Mouse (Mus musculus) lung, postnatal 0 days (tissue): ENCODE data around the gene Sarnp. TPM values are rescaled to one million over a fixed set of nuclear protein-coding genes. Genes with fewer than 3 reads are reported as not detected.

ENCODE experiments used
- ATAC-seq: fragments of 200-750 bp; cut with Nextera tagmentation; 2 replicates; pipeline ENCODE4 v1.8.0; 2017; ENCODE audit warnings: moderate library complexity
- DNase-seq: peaks from one replicate; pipeline ENCODE4 v3.0.0-alpha.2; 2016; ENCODE audit warnings: low spot score
- H3K27ac ChIP-seq: fragments of 300-500 bp; sonication (generic); 2 replicates; pipeline ENCODE4 v1.5.1; 2014; ENCODE audit warnings: antibody characterized with exemption, mild to moderate bottlenecking, low read length, mixed read lengths
- H3K27me3 ChIP-seq: fragments of 300-500 bp; sonication (generic); replicated peaks from 2 replicates; pipeline ENCODE4 v1.6.1; 2014; ENCODE audit warnings: low read length, mixed read lengths; ENCODE audit not compliant: insufficient read depth
- H3K36me3 ChIP-seq: fragments of 300-500 bp; sonication (generic); 2 replicates; pipeline ENCODE4 v1.6.1; 2014; ENCODE audit warnings: low read length, mixed read lengths; ENCODE audit not compliant: insufficient read depth
- H3K4me1 ChIP-seq: fragments of 300-500 bp; sonication (generic); 2 replicates; pipeline ENCODE4 v1.6.1; 2014; ENCODE audit warnings: antibody characterized with exemption, low read depth, low read length, mixed read lengths; ENCODE audit not compliant: insufficient read depth
- H3K4me2 ChIP-seq: fragments of 300-500 bp; sonication (generic); replicated peaks from 2 replicates; pipeline ENCODE4 v1.6.1; 2014; ENCODE audit warnings: low read depth, mild to moderate bottlenecking, low read length, moderate library complexity, mixed read lengths
- H3K4me3 ChIP-seq: fragments of 300-500 bp; sonication (generic); 2 replicates; pipeline ENCODE4 v1.5.1; 2014; ENCODE audit warnings: low read depth, low read length
- H3K9ac ChIP-seq: fragments of 300-500 bp; sonication (generic); replicated peaks from 2 replicates; pipeline ENCODE4 v1.6.1; 2014; ENCODE audit warnings: low read depth, mild to moderate bottlenecking
- H3K9me3 ChIP-seq: fragments of 300-500 bp; sonication (generic); 2 replicates; pipeline ENCODE4 v1.6.1; 2016; ENCODE audit warnings: low read length, mixed read lengths
- CTCF ChIP-seq: IDR thresholded peaks from 2 replicates; pipeline ENCODE4 v1.5.1; 2016; ENCODE audit warnings: antibody characterized with exemption, mild to moderate bottlenecking
- EP300 ChIP-seq: IDR thresholded peaks from 2 replicates; pipeline ENCODE4 v1.6.1; 2016; ENCODE audit warnings: antibody characterized with exemption, mild to moderate bottlenecking, control low read depth
- WGBS: fragments of 180-500 bp; shearing (Covaris S2); extraction: QIAGEN DNeasy Blood & Tissue Kit; methylation state at CpG from one replicate; pipeline ENCODE4 v1.1.7; 2014; 5-methylcytosine and 5-hydroxymethylcytosine counted together
- polyA plus RNA-seq: library from polyadenylated mRNA; unstranded; fragments of >200 nt; fragmentation: Nextera tagmentation; extraction: Ambion mirVana; gene quantifications from 2 replicates; pipeline ENCODE4 v1.2.1, GENCODE M21; 2015

The Sarnp gene
- polyA plus RNA-seq, 1 experiment from 2014 or later: 113 TPM

DNA sequence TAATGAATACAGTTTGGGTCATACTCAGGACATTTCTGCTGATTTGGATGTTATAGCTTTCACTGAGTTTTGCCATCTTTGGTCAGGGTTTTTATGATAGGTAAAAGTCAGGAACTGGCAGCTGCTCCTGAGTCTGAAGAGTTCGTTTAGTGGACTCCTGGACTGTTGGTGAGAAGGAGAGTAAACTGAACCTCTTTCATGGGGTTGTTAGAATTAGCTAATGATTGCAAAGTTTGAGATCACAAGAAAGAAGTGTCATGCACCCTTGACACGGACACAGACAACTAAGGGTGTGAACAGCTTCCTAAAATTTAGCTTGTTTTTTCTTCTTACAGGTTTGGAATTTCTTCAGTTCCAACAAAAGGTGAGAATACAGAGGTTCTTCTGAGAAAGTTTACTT lies 31.3 kb downstream of the Sarnp start:
- Histone ChIP-seq H3K27me3 (no peaks in the 10 kb centered on the region), H3K4me1 (no peaks in the 10 kb centered on the region), H3K9ac (no peak overlapping the region), H3K4me3 (no peak overlapping the region), H3K4me2 (no peak overlapping the region), H3K27ac (no peak overlapping the region), H3K36me3 (peaks cover 15% of the 10 kb centered on the region; the same call in 1 of the 2 replicates), H3K9me3 (no peaks in the 10 kb centered on the region)
- ATAC-seq (no peak), DNase-seq (no peak)
- 69% methylated on average over 2 of the region's 2 CpGs for WGBS
- no peak for TF ChIP-seq CTCF
- TF ChIP-seq EP300: no peak

DNA sequence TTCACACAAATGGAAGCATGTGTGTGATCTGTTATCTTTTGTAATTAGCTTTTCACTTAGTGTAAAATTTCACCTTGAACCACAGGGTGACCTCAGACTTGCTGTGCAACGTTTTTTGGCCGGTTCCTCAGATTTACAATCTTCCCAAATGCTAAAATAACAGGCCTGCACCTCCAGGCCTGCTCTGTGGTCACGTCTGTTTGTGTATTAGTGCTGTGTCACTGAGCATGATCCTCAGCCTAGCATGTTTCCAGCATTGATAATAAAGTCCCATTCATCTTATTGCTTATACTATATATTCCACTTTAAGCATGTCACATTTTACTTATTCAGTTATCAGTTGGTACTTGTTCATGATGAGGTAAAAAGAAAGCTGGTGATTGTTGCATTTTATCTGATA lies 33.2 kb downstream of the Sarnp start:
- H3K36me3 ChIP-seq: 0 out of 2 replicates have a peak, but pooled peaks cover 7% of the 10 kb centered on the region
- H3K9me3 ChIP-seq: no peaks in the 10 kb centered on the region
- H3K27me3 ChIP-seq: no peaks in the 10 kb centered on the region
- no peak overlapping the region for H3K4me3 ChIP-seq
- 79% methylated on average over 3 of the region's 3 CpGs for WGBS
- no peak overlapping the region for H3K9ac ChIP-seq
- no peak overlapping the region for H3K27ac ChIP-seq
- TF ChIP-seq EP300 (no peak), CTCF (no peak)
- ATAC-seq (no peak), DNase-seq (no peak)
- no peaks in the 10 kb centered on the region for H3K4me1 ChIP-seq
- H3K4me2 ChIP-seq: no peak overlapping the region

DNA sequence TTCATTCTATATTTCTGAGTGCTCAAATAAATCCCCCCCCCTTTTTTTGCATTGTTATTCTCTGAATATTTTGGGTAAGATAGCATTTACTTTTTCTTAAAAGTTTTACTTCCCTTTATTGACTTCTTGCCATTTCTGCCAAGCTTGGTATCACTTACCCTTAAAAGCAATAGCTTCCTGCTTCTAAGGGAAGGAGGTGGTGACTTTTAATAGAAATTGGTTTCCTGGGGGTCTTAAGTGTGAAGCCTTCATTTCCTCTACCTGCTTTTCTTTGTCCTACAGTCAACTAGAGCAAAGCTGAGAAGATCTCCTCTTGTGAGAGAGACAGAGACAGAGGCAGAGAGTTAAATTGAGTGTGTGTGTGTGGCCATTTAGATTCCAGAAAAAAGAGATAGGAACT lies 44.0 kb downstream of the Sarnp start:
- ATAC-seq (no peak), DNase-seq (no peak)
- no peak overlapping the region for H3K27ac ChIP-seq
- H3K4me2 ChIP-seq: no peak overlapping the region
- H3K9ac ChIP-seq: no peak overlapping the region
- no peaks in the 10 kb centered on the region for H3K9me3 ChIP-seq
- H3K4me3 ChIP-seq: no peak overlapping the region
- no peaks in the 10 kb centered on the region for H3K27me3 ChIP-seq
- H3K36me3 ChIP-seq: peaks cover 18% of the 10 kb centered on the region
- TF ChIP-seq EP300 (no peak), CTCF (no peak)
- H3K4me1 ChIP-seq: no peaks in the 10 kb centered on the region

DNA sequence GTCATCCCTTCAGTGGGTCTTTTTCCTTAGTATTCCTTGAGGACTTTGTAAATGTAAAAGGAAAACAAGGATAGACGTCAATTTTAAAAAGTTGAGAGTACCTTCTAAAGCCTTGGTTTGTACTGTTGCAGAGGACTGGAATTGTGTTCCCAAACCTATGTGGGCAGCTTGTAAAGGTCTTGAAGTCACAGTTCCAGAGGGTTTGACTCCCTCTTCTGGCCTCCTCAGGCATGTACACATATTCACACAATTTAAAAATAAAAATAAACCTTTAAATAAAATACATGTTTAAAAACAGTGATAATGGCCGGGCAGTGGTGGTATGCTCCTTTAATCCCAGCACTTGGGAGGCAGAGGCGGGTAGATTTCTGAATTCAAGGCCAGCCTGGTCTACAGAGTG lies 48.9 kb downstream of the Sarnp start:
- no peaks in the 10 kb centered on the region for H3K27me3 ChIP-seq
- ATAC-seq (no peak), DNase-seq (peak; percentile 29)
- H3K4me3 ChIP-seq: no peak overlapping the region
- no peaks in the 10 kb centered on the region for H3K9me3 ChIP-seq
- 0 out of 2 replicates have a peak, but pooled peaks cover 14% of the 10 kb centered on the region for H3K36me3 ChIP-seq
- no peak overlapping the region for H3K27ac ChIP-seq
- no peaks in the 10 kb centered on the region for H3K4me1 ChIP-seq
- H3K9ac ChIP-seq: no peak overlapping the region
- WGBS: 76% methylated on average over 3 of the region's 3 CpGs
- H3K4me2 ChIP-seq: no peak overlapping the region
- TF ChIP-seq CTCF: peak; percentile 55
- no peak for TF ChIP-seq EP300

DNA sequence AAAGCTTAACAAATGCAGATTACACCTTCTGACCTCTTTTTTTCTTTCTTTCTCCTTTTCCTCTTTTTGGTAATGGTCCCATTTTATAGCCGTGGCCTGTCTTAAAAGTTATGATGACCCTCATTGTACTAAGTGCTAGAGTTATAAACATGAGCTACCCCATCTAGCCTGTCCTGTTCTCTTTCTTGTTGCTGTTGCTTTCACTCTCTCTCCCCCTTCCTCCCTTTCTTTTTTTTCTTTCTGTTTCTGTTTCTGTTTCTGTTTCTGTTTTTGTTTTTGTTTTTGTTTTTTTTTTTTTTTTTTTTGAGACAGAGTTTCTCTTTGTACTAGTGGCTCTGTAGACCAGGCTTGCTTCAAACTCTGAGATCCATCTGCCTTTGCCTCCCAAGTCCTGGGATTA lies 49.4 kb downstream of the Sarnp start:
- Histone ChIP-seq H3K4me3 (no peak overlapping the region), H3K4me2 (no peak overlapping the region), H3K9me3 (no peaks in the 10 kb centered on the region), H3K36me3 (0 out of 2 replicates have a peak, but pooled peaks cover 15% of the 10 kb centered on the region), H3K27me3 (no peaks in the 10 kb centered on the region), H3K27ac (no peak overlapping the region), H3K4me1 (no peaks in the 10 kb centered on the region), H3K9ac (no peak overlapping the region)
- WGBS: 90% methylated on average over 1 of the region's 1 CpGs
- TF ChIP-seq CTCF (no peak), EP300 (no peak)
- DNase-seq: no peak
- ATAC-seq: no peak

DNA sequence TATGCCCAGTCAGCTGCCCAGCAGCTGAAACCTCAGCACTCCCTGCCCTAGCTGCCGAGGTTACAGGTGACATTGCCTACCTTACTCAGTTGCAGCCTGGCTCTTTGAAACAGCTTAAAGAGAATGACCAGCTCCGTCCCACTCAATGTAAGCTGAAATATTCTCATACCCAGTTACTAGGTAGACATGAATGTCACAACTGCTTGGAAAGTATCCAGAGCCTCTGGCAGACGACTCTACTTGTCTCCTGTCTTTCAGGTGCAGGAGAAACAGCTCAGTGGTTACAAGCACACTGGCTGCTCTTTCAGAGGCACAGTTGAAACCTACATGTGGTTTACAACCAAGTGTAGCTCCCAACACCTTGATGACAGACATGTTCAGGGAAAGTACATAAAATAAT lies 53.2 kb downstream of the Sarnp start:
- no peak for DNase-seq
- TF ChIP-seq EP300: no peak
- no peak for TF ChIP-seq CTCF
- H3K9me3 ChIP-seq: no peaks in the 10 kb centered on the region
- H3K4me3 ChIP-seq: no peak overlapping the region
- 73% methylated on average over 3 of the region's 3 CpGs for WGBS
- H3K4me2 ChIP-seq: no peak overlapping the region
- ATAC-seq: no peak
- no peak overlapping the region for H3K9ac ChIP-seq
- H3K27me3 ChIP-seq: no peaks in the 10 kb centered on the region
- no peaks in the 10 kb centered on the region for H3K4me1 ChIP-seq
- no peak overlapping the region for H3K27ac ChIP-seq
- peaks cover 20% of the 10 kb centered on the region; the same call in 1 of the 2 replicates for H3K36me3 ChIP-seq

DNA sequence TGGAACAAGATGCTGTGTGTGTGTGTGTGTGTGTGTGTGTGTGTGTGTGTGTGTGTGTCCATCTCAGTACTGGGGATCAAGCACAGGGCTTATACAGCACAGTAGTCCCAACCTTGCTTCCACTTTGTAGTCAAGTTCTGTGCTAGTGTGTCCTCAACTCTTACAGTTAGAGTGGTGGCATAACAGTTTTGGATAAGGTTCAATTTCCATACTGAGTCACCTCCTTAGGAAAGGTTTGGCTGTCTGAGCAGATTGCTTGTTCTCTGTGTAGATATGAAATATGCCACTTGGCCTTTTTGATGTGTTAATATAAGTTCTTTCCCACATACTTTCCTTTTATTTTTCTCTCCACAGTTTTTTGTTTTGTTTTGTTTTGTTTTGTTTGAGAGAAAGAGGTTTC lies 61.2 kb downstream of the Sarnp start:
- Histone ChIP-seq H3K4me3 (no peak overlapping the region), H3K9ac (no peak overlapping the region), H3K4me2 (no peak overlapping the region), H3K27ac (no peak overlapping the region), H3K9me3 (no peaks in the 10 kb centered on the region), H3K27me3 (no peaks in the 10 kb centered on the region), H3K36me3 (peaks cover 8% of the 10 kb centered on the region; the same call in 1 of the 2 replicates), H3K4me1 (no peaks in the 10 kb centered on the region)
- no peak for TF ChIP-seq CTCF
- no peak for TF ChIP-seq EP300
- DNase-seq (peak; percentile 73), ATAC-seq (peak; percentile 76)
